Mouse (Mus musculus): ENCODE results near the gene Tomt.

The Tomt gene

GRCm38 (mm10) chr7:101900331-101901097, 5.6 kb downstream of the Tomt start:
- no peak for DNase-seq

DNA sequence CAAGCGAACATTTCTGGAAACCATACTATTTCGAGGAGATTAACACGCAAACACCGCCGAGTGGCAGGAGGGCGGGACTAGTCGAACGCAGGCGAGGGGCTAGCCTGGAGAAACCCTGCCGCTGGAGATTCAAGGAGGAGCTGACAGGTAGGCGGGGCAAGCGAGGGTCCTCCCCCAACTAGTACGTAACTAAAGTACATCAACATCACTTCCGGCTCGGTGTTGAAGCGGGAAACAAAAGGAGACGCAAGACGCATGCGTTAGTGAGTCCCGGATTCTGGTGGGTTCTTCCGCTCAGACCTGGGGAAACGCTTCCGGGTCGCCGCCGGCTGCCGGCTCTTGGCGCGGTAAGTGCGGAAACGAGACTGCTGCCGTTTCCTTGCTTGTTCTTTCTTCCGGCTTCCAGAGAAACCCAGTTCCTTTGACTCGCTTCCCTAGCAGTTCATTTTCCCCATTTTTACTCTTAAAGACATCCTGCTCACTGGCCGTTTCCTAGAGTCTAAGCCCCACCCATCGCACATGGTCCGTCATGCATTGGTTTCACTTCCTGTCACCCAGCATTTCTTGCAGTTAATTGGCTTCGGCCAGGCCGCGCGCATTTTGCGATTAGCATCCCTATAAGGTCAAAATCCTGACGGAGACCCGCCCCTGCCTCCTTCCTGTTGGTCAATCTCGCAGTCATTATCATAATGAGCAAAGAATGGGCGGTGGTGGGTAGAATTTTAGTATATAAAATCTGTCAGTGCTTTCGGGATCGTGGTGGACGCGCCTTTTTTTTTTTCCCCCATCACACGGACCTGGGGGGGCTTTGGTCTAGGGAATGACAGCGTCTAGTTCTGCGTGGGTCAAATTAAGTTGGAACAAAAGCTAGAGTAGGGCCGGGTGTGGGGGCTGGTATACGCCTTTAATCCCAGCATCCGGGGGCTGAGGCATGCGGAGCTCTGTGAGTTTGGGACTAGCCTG, 9.8 kb downstream of the Tomt start:
- DNase-seq = peak; percentile 93 to 98

GRCm38 (mm10) chr7:101895695-101896094, 10.5 kb downstream of the Tomt start:
- no peak for DNase-seq

- DNase-seq = no peak
Observed at GRCm38 (mm10) chr7:101888460-101888859, 17.7 kb downstream of the Tomt start.

DNA sequence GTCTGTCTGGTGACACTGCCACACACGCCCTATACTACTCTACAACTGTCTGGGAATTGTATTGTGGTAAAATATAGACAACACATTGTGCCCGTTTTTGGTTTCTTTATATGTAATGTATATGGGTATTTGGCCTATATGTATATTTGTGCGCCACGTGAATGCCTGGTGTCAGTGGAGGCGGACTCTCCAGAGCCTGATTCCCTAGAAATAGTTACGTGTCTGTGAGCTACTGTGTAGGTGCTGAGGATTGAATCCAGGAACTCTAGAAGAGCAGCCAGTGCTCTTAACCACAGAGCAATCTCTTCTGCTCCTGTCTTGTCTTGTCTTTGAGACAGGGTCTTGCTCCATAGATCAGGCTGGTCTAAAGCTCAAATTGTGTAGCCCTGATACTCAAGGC, 19.9 kb downstream of the Tomt start:
- no peak for DNase-seq

- DNase-seq = no peak
Observed at GRCm38 (mm10) chr7:101884160-101884559, 22.0 kb downstream of the Tomt start.

DNA sequence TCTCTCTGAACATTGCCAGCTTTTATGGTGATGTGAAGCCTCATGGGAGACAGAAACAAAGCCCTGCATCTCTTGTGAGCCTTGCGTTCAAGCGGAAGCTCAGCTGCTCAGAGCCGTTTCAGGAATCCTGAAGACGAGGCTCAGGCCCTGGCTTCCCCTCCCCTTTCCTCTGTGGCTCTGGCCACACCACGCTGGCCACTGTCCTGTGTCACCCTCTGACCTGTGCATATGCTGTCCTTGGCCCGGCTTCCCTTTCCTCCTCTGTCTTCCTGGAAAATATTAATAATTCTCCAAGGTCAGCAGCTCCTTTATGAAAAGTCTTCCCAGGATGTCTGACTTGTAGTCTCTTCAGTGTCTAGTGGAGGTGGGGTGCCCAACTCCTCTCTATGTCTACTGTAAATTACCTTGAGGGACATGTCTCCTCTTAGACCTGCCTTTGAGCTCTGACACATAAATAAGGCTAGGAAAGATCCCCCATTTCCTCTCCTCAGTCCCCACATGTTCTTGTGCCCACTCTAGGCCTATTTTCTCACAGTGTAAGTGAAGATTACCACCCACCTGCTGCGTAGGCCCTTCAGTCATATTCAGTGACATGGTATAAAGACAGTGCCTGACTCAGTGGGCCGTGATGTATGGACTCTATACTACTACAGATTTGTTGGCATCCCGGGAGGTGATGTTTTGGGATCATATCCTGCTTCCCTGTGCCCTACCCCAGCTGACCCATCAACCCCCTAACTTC, 23.6 kb downstream of the Tomt start:
- no peak for DNase-seq

DNA sequence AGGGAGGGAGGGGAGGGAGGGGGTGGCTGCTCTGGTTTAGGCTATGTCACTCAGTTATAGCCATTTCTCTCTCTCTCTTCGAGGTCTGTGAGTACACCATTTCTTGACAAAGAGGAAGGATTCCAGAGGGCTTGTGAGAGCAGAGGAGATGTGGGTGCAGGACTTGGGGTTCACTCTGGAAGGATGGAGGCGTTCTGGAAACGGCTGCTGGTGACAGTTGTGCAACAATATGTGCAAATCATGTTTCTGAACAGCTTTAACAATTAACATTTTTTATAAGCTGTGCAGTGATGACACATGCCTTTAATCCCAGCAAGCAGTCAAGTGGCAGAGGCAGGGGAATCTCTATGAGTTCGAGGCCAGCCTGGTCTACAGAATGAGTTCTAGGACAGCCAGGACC, 25.3 kb downstream of the Tomt start:
- no peak for DNase-seq

DNA sequence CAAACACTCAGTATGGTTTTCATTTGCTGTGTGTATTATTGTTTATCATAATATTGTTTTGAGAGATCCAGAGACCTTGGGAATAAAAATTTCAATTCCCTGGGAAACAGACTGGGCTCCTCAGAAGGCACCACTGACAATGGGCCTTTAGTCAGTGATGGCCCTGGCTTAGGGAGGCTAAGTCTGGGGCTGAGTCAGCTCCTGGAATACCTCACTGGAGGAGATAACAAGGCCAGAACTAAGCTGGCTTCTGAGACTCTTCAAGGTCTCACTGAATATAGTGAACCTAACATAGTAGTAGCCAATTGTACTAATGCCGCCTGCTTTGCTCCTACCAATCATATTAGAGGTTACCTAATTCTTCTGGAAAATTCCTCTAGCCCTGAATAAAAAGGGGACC, 30.2 kb downstream of the Tomt start:
- no peak for DNase-seq

DNA sequence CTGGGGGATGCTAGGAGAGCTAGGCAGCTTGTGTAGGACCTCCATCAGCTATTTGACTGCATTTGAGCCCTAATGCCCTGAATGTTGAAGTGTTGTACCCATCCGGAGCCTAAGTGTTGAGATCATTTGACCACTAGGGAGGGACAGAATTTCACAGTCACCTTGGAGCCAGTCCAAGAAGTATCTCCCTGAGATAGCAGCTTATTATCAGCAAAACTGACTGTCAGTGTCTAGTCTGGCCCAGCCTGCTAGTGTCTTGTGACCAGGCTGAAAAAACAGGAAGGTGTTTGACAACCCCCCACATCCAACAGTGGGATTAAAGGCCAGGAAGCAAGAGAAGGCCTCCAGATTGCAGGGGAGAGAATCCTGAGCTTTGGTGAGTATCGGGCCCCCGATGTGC, 34.9 kb downstream of the Tomt start:
- DNase-seq = no peak

- DNase-seq = no peak
Observed at GRCm38 (mm10) chr7:101870629-101871028, 35.5 kb downstream of the Tomt start, which contains the start of gene Folr1. Gene Folr1, minus strand, starts transcription at chr7:101870788.

GRCm38 (mm10) chr7:101869163-101869500, 37.0 kb downstream of the Tomt start:
- DNase-seq = no peak

GRCm38 (mm10) chr7:101868241-101869162, 37.7 kb downstream of the Tomt start:
- no peak for DNase-seq

GRCm38 (mm10) chr7:101867482-101867881, 38.7 kb downstream of the Tomt start:
- DNase-seq = no peak

GRCm38 (mm10) chr7:101866491-101867265, 39.5 kb downstream of the Tomt start:
- DNase-seq = no peak

- no peak for DNase-seq
Observed at GRCm38 (mm10) chr7:101863415-101863814, 42.7 kb downstream of the Tomt start, which contains the start of gene Anapc15. Gene Anapc15, plus strand, starts transcription at chr7:101863715.

- DNase-seq = no peak
Observed at GRCm38 (mm10) chr7:101862291-101862690, 43.9 kb downstream of the Tomt start.

DNA sequence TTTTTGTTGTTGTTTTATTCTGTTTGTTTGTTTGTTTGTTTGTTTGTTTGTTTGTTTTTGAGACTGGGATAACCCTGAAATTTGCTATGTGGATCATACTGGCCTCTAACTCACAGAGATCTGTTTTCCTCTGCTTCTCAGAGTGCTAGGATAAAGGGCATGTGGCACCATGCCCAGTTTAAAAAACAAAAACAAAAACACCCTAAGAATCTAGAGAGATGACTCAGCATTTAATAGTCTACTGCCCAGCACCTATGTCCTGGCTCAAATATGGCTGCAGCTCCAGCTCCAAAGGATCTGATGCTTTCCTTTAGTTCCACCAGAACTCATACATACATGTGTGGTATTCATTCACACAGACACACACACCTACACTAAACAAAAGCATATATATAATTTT, 45.2 kb downstream of the Tomt start:
- no peak for DNase-seq

- DNase-seq = no peak
Observed at GRCm38 (mm10) chr7:101858362-101858761, 47.8 kb downstream of the Tomt start.

DNA sequence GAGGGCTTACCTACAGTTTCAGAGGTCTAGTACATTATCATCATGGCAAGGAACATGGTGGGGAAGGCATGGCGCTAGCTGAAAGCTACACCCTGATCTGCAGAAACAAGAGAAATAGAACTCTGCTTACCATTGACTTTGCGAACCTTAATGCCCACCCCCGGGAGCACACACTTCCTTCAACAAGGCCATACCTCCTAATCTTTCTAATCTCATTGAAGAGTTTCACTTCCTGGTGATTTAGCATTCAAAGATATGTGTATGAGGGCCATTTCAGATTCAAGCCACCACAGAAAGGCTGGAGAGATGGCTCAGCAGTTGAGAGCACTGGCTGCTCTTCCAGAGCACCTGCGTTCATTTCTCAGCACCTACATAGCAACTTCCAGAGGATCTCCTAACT, 49.1 kb downstream of the Tomt start, which contains the start of gene Folr2:
TSS of gene Folr2 (minus strand) at position 101 of the 400 bp plus-strand sequence.
- DNase-seq = no peak

DNA sequence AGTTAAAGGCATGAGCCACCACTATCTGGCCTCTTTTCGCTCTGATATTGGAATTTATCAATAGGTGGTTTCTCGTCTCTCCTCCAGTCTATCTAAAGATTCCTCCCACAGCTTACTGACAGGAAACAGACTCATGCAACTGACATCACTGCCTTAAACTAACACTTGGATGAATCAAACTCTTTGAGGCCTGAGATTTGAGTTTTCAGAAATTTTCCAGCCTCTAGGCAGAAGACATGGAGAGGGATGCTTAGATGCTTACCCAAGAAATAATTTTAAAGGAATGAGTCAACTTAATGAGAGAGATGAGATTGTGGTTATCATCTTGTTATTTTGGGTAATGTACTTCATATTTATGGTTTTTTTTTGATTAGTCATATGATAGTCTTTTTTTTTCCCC, 52.3 kb downstream of the Tomt start:
- no peak for DNase-seq
